Mouse (Mus musculus): ENCODE measurements around the gene Zfp451. TPM values are rescaled to one million over a fixed set of nuclear protein-coding genes. Genes with fewer than 3 reads are reported as not detected.
"Not testable (repeated sequence)": the region's sequence is repeated elsewhere in the genome, so short reads cannot be mapped to it uniquely, and the experiment has no call there.

Gene Zfp451
- total RNA-seq, 2 experiments from 2014 or later = 62.5 to 63.8 TPM

GRCm38 (mm10) chr1:33765468-33766080 is 48.8 kb downstream of the Zfp451 start:
- intact Hi-C loops (cut with DNase I) = no loop called here
- no peak for DNase-seq (ENCODE audit: extremely low spot score in 1 of 2, low spot score in 2 of 2)

GRCm38 (mm10) chr1:33763826-33764225 is 50.6 kb downstream of the Zfp451 start:
- intact Hi-C loops (cut with DNase I) = no loop called here
- no peak for DNase-seq (ENCODE audit: extremely low spot score in 1 of 2, low spot score in 2 of 2)

DNA sequence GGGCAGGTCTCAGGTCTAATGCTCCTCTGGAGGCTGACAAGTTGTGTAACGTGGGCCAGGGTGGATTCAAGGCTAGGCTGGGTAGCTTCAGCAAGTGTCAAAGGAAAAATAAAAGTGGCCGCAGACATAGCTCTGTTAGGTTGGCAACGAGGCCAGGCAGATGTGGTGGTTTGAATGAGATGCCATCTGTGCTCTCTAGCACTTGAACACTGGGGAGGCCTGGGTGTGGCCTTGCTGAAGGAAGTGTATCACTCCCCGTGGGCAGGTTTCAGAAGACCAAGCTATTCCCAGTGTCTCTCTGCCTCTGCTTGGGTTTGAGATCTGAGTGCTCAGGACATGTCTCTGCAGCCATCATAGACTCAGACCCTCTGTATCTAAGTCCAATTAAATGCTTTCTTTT is 55.9 kb downstream of the Zfp451 start:
- no peak for DNase-seq (ENCODE audit: extremely low spot score in 1 of 2, low spot score in 2 of 2)
- intact Hi-C loops (cut with DNase I) = no loop called here

DNA sequence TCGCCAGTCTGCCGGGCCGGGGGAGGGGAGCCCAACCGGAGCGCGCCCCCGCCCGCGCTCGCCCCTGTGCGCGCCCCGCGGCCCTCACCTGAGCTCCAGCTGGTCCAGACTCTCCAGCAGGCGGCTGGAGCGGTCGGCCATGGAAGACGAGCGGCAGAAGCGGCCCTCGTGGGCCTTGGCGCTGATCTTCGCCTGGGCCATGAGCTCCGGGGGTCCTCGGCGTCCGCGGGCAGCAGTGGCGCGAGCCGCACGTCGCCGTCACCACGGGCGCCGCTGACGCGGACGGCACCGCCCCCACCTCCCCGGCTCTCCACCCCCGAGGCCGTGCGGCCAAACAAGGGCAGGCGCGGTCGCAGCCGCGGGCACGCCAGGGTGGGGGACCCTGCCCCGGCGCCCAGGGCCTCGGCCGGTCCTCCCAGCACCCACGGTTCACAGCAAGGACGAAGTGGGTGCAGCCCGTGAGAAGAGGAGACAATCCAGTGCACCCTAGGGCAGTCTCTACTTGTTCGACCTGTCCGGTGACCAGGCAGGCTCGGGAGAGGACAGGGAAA is 56.8 kb downstream of the Zfp451 start, which contains the start of gene Bag2:
TSS of gene Bag2 (minus strand) at position 305 of the 551 bp plus-strand sequence.
- DNase-seq (ENCODE audit: extremely low spot score in 1 of 2, low spot score in 2 of 2) = peak; percentile 24 to 80
- intact Hi-C loops (cut with DNase I) = no loop called here

DNA sequence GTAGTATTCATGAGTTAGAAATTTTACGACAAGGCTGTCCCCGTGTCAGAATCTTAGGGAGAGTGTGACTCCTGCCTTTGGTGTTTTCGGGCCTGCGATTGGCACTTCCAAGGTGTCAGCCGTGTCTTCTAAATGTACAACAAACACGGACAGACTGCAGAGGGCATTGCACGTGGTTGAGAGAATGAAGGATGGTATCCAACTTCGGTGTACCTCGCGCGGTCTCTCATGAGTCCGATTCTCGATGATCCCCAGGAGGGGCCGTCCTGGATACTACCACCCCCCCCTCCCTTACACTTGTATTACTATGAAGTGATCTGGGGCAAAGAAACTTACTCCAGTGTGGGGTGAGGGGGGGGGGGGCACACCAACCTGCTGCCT is 57.4 kb downstream of the Zfp451 start:
- no peak for DNase-seq (ENCODE audit: extremely low spot score in 1 of 2, low spot score in 2 of 2)
- intact Hi-C loops (cut with DNase I) = no loop called here

- intact Hi-C loops (cut with DNase I) = no loop called here
- DNase-seq (ENCODE audit: extremely low spot score in 1 of 2, low spot score in 2 of 2) = no peak
Measured at GRCm38 (mm10) chr1:33756258-33757032, 58.0 kb downstream of the Zfp451 start.

GRCm38 (mm10) chr1:33755799-33756198 is 58.6 kb downstream of the Zfp451 start:
- no peak for DNase-seq (ENCODE audit: extremely low spot score in 1 of 2, low spot score in 2 of 2)
- intact Hi-C loops (cut with DNase I) = no loop called here

- DNase-seq (ENCODE audit: extremely low spot score in 1 of 2, low spot score in 2 of 2) = no peak
- intact Hi-C loops (cut with DNase I) = no loop called here
Measured at GRCm38 (mm10) chr1:33754965-33755735, 59.2 kb downstream of the Zfp451 start.

GRCm38 (mm10) chr1:33754089-33754488 is 60.3 kb downstream of the Zfp451 start:
- no peak for DNase-seq (ENCODE audit: extremely low spot score in 1 of 2, low spot score in 2 of 2)
- intact Hi-C loops (cut with DNase I) = no loop called here

- intact Hi-C loops (cut with DNase I) = no loop called here
- DNase-seq (ENCODE audit: extremely low spot score in 1 of 2, low spot score in 2 of 2) = peak; percentile 49 to 63
Measured at GRCm38 (mm10) chr1:33751283-33751682, 63.1 kb downstream of the Zfp451 start.

DNA sequence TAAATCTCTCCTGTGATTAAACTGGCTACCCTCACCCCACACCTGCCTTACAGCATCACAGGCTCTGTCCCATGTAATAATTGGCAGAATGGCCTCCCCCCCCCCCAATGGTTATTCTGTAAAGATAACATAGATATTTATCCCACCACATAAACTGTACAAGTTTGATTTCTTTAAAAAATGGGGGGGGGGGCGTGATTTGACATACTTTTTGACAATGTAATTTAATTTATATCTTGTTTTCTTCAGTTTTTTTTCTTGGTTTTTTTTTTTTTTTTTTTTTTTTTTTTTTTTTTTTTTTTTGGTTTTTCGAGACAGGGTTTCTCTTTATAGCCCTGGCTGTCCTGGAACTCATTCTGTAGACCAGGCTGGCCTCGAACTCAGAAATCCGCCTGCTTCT is 64.7 kb downstream of the Zfp451 start:
- DNase-seq (ENCODE audit: extremely low spot score in 1 of 2, low spot score in 2 of 2); intact Hi-C loops (cut with DNase I): not testable (repeated sequence)

GRCm38 (mm10) chr1:33749109-33749508 is 65.3 kb downstream of the Zfp451 start:
- intact Hi-C loops (cut with DNase I) = no loop called here

DNA sequence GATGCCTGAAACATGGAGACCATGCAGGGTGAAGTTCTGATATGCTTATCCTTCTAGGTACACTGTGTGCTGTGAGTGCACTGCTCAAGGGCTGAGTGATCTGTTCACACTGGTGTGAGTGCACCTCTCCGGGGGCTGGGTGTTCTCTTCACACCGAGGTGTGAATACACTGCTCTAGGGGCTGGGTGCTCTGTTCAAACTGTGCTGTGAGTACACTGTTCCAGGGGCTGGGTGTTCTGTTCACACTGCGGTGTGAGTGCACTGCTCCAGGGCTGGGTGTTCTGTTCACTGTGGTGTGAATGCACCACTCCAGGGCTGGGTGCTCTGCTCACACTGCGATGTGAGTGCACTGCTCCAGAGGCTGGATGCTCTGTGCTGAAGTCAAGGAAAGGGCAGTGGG is 68.5 kb downstream of the Zfp451 start:
- DNase-seq (ENCODE audit: extremely low spot score in 1 of 2, low spot score in 2 of 2) = no peak
- intact Hi-C loops (cut with DNase I) = no loop called here

More at GRCm38 (mm10) chr1:33749109-33749508, 65.3 kb downstream of the Zfp451 start:
- no peak for DNase-seq (ENCODE audit: extremely low spot score in 1 of 2, low spot score in 2 of 2)

DNA sequence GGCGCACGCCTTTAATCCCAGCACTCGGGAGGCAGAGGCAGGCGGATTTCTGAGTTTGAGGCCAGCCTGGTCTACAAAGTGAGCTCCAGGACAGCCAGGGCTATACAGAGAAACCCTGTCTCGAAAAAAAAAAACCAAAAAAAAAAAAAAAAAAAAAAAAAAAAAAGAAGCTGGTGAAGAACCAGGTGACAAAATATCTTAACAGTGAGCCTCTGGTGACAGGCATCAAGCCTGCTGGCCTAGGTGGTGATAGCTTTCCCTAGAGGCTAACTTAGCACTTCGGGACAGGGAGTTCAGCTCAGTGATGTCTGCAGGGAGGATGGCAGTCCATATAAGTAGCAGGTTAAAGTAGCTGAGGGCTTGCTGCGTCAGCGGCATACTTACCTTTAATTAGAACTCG is 69.6 kb downstream of the Zfp451 start:
- DNase-seq (ENCODE audit: extremely low spot score in 1 of 2, low spot score in 2 of 2); intact Hi-C loops (cut with DNase I): not testable (repeated sequence)

DNA sequence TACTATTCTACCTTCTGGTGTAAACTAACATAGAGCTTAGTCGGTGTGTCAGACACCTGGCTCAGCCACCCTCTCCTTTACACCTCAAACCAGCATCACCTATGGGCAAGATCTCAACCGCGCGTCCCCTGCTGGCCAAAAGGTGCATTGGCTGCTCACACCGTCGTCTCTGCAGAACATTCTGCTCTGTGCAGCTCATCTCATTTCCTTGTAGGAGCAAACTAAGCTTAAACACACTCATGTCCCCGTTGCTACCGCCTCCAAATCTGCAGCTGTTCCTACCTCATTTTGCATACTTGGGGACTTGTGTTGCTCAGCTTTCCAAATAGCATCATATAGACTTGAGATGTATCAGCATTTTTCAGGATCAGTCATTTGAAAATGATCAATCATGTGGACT is 71.5 kb downstream of the Zfp451 start:
- intact Hi-C loops (cut with DNase I) = no loop called here
- no peak for DNase-seq (ENCODE audit: extremely low spot score in 1 of 2, low spot score in 2 of 2)

DNA sequence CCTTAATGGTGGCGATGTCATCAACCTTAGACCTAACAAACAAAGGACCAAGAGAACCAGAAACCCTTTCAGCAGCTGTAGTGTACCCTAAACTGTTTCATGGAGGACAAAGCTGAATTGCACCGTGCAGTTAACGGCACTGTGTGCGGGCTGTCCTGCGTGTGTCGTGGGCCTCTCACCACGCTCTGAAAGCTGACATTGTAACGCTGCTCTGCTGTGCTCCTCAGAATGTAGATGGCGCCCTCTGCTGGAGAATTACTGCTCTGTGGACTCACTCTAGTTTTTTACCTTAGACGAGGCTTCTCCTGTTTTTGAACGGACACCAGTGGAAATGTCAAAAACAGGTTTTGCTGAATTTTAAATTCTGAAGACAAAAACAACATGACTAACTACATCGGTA is 75.1 kb downstream of the Zfp451 start:
- intact Hi-C loops (cut with DNase I) = loop anchor here (2.0 kb wide), 1 partner anchor 67 kb away; no protein-coding TSS in a partner anchor
- peak; percentile 84 to 87 for DNase-seq (ENCODE audit: extremely low spot score in 1 of 2, low spot score in 2 of 2)

DNA sequence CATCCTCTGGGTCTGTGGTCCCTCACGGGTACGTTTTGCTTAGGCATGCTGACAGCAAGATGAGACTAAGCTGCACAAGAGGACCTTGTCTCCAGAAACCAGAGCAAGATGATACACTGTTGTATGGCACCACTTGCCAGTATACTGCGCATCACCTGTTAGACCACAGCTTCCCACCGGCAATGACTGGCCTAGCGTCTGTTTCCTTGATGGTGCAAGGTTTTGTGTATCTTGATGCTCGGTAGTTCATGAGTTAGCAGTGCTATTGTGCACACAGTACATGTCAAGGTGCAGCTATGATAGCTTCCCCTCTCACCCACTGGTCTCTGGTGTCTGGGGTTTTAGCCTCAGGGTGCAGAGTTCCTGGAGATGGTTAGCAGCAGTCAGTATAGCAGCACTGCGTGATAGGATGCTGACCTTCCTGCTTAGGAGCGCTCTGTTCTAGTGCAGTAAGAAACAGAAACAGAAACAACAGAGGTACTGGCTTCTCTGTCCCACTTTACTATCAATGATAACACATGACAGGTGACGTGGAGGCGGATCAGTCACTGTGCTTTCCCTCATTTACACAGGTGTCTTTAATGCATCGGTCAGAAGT is 75.6 kb downstream of the Zfp451 start:
- DNase-seq (ENCODE audit: extremely low spot score in 1 of 2, low spot score in 2 of 2) = no peak
- intact Hi-C loops (cut with DNase I) = loop anchor here (2.0 kb wide), 1 partner anchor 66 kb away; no protein-coding TSS in a partner anchor

DNA sequence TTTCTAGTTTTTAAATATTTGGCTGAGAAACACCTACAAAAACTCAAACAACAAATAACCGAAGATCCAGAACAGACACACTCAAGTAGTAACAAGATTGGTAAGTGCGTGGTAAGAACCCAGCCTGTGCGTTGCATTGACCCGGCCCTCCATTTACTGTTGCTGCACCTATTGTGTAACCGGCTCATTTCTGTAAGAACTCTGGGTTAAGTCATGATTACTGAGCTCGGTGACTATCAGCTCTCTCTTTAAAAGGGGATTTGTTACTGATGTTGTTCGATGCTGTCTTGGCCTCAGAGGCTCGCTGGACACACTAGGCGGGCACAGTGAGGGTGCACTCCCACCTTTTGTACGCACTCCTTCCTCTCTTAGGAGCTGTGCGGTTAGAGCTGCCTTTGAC is 76.1 kb downstream of the Zfp451 start:
- no peak for DNase-seq (ENCODE audit: extremely low spot score in 1 of 2, low spot score in 2 of 2)
- intact Hi-C loops (cut with DNase I) = loop anchor here (2.0 kb wide), 1 partner anchor 65 kb away; no protein-coding TSS in a partner anchor

Measured in left cerebral cortex, postnatal 10 days (tissue).